Mouse (Mus musculus) spleen, adult 2 months (tissue): Measurements from ENCODE around the gene Carhsp1. TPM values are rescaled to one million over a fixed set of nuclear protein-coding genes. Genes with fewer than 3 reads are reported as not detected.

Experiments
- DNase-seq, 2 experiments: peaks; one replicate each; pipeline versions ENCODE4 v3.0.0 to v3.0.0-alpha.2; 2012 to 2021; ENCODE audit warnings: low spot score in 2 of 2, low read depth in 1 of 2
- H3K27ac ChIP-seq: fragments of 200-500 bp; 2 replicates; pipeline ENCODE4 v1.5.1; 2012; ENCODE audit warnings: low read length, inconsistent platforms; ENCODE audit not compliant: insufficient read depth
- H3K27me3 ChIP-seq: fragments of 200-500 bp; 2 replicates; pipeline ENCODE4 v1.6.1; 2012; ENCODE audit warnings: mild to moderate bottlenecking, moderate library complexity, low read length, inconsistent platforms; ENCODE audit not compliant: control insufficient read depth, insufficient read depth
- H3K36me3 ChIP-seq: fragments of 200-500 bp; 2 replicates; pipeline ENCODE4 v1.6.1; 2012; ENCODE audit warnings: mild to moderate bottlenecking, low read length, inconsistent platforms; ENCODE audit not compliant: control insufficient read depth, insufficient read depth
- H3K4me1 ChIP-seq: fragments of 200-500 bp; 2 replicates; pipeline ENCODE4 v1.6.1; 2011; ENCODE audit warnings: inconsistent platforms; ENCODE audit not compliant: control insufficient read depth, insufficient read depth, insufficient read length
- H3K4me3 ChIP-seq: fragments of 200-500 bp; 2 replicates; pipeline ENCODE4 v1.5.1; 2011; ENCODE audit warnings: mild to moderate bottlenecking, inconsistent platforms; ENCODE audit not compliant: insufficient read depth, insufficient read length; ENCODE audit errors: extremely low read depth
- CTCF ChIP-seq: fragments of 200-500 bp; IDR thresholded peaks from 2 replicates; pipeline ENCODE4 v1.5.1; 2011; ENCODE audit warnings: mild to moderate bottlenecking, inconsistent platforms; ENCODE audit not compliant: insufficient read depth, insufficient read length, insufficient replicate concordance; ENCODE audit errors: extremely low read depth
- POLR2A ChIP-seq: fragments of 200-500 bp; IDR thresholded peaks from 2 replicates; pipeline ENCODE4 v1.6.1; 2011; ENCODE audit warnings: low read depth, low read length, inconsistent platforms
- WGBS: fragments of 180-500 bp; shearing (Covaris S2); methylation state at CpG from one replicate; pipeline ENCODE4 v1.1.7; 2018; 5-methylcytosine and 5-hydroxymethylcytosine counted together
- polyA plus RNA-seq: library from polyadenylated mRNA; depleted of rRNA; stranded (reverse); fragments of >200 nt; gene quantifications from 2 replicates; pipeline ENCODE4 v1.2.3, GENCODE M21; 2012

Gene Carhsp1
- polyA plus RNA-seq, 1 experiment, result 63.1 TPM

DNA sequence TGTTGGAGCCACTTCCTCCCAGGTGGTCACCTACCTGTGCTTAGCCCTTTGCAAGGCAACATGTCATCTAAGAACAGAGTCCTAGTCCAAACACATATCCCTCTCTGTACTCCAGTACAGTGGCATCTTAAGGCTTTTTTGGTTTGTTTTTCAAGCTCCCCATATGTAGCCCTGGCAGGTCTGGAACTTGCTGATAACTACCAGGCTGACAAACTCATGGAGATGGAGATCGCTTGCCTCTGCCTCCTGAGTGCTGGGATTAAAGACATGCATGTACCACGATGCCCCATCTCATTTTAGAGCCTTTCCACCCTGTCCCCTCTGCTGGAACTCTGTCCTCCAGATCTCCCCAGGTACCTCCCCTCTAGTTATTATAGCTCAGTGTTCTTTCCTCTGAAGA is 4.3 kb upstream of the Carhsp1 start:
- Histone ChIP-seq H3K27me3 (no peaks in the 10 kb centered on the region), H3K36me3 (no peaks in the 10 kb centered on the region), H3K27ac (peak overlapping the region; percentile 28; the same call in 1 of the 2 replicates), H3K4me3 (no peak overlapping the region), H3K4me1 (no peaks in the 10 kb centered on the region; the same call in 1 of the 2 replicates)
- no peak for DNase-seq
- TF ChIP-seq POLR2A (no peak), CTCF (no peak)
- 71% methylated on average over 2 of the region's 2 CpGs for WGBS

DNA sequence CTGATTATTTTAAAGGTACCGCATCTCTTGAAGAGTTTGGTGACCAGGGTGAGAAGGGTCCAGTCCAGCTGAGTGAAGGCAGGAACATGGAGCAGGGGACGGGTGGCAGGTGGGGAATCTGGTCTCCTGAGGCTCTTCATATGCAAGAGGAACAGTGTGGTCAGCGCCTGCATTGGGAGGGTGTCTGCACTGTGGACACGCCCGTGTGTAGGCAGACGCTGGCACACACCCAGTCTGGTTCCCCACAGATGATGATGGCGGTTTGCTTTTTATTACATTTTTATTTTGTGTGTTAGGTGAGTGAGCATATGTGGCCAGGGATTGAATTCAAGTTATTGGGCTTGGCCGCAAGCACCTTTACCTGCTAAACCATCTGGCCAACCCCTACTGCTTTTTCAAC is 3.6 kb upstream of the Carhsp1 start:
- Histone ChIP-seq H3K4me1 (peaks cover 1% of the 10 kb centered on the region), H3K27ac (no peak overlapping the region), H3K4me3 (no peak overlapping the region), H3K27me3 (no peaks in the 10 kb centered on the region), H3K36me3 (no peaks in the 10 kb centered on the region)
- WGBS, result 67% methylated on average over 8 of the region's 8 CpGs
- DNase-seq, result no peak
- no peak for TF ChIP-seq POLR2A
- TF ChIP-seq CTCF, result no peak

DNA sequence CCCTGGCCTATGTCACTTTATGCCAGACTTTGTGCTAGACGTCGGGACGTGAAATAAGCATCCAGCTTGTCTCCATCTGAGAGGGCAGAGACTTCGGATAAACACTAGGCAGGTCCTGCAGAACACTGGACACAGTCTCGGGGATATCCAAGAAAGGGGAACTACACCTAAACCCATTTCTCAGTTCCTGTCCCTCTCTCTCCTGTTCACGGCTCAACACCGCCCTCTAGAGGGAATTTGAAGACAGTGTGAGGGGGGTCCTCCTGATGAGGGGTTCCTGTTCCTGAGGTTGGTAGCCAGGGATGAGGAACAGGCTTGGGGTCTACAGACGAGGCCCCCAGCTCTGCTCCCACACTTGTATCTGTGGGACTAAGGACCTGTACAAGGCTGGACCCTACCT is 2.2 kb upstream of the Carhsp1 start:
- H3K36me3 ChIP-seq, result no peaks in the 10 kb centered on the region
- DNase-seq, result peak; percentile 65 to 74
- peak; percentile 84; the same call in 1 of the 2 replicates for TF ChIP-seq CTCF
- TF ChIP-seq POLR2A, result no peak
- H3K4me1 ChIP-seq, result peaks cover 2% of the 10 kb centered on the region
- peak overlapping the region; percentile 29; the same call in 1 of the 2 replicates for H3K4me3 ChIP-seq
- H3K27me3 ChIP-seq, result no peaks in the 10 kb centered on the region
- 3% methylated on average over 8 of the region's 8 CpGs for WGBS
- no peak overlapping the region for H3K27ac ChIP-seq

DNA sequence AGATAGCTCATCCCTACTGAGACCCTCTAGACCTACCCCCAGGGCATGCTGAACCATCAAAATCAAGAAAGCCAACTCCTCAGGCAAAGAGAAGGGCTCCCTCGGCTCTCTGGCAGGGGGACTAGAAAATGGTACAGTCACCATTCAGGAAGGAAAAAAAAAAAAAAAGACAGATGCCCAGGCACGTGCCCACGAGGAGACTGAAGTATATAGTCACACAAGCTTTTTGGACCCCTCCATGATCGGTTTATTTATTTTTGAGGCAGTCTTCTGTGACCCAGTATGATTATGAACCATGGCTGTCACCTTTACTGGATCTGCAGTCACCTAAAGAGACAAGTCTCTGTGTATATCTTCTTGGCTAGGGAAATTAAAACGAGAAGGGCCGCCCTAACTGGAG is 1.4 kb upstream of the Carhsp1 start:
- H3K36me3 ChIP-seq, result no peaks in the 10 kb centered on the region
- no peaks in the 10 kb centered on the region for H3K27me3 ChIP-seq
- 36% methylated on average over 6 of the region's 6 CpGs for WGBS
- H3K27ac ChIP-seq, result no peak overlapping the region
- no peak for DNase-seq
- no peak for TF ChIP-seq POLR2A
- no peak for TF ChIP-seq CTCF
- H3K4me3 ChIP-seq, result no peak overlapping the region
- H3K4me1 ChIP-seq, result peaks cover 2% of the 10 kb centered on the region

DNA sequence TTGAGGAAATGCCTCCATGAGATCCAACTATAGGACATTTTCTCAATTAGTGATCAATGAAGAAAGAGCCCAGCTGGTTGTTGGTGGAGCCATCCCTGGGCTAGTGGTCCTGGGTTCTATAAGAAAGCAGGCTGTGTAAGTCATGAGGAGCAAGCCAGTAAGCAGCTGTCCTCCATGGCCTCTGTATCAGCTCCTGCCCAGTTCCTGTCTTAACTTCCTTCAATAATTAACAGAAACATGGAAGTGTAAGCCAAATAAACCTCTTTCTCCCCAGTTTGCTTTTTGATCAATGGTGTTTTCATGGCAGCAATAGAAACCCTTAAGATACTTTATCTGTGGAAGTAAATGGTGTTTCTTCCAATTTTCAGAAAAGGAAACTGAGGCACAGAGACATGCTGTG is 856 bp upstream of the Carhsp1 start:
- Histone ChIP-seq H3K4me1 (peaks cover 2% of the 10 kb centered on the region), H3K27me3 (no peaks in the 10 kb centered on the region), H3K36me3 (no peaks in the 10 kb centered on the region), H3K27ac (no peak overlapping the region), H3K4me3 (no peak overlapping the region)
- TF ChIP-seq CTCF, result no peak
- TF ChIP-seq POLR2A, result no peak
- no peak for DNase-seq

DNA sequence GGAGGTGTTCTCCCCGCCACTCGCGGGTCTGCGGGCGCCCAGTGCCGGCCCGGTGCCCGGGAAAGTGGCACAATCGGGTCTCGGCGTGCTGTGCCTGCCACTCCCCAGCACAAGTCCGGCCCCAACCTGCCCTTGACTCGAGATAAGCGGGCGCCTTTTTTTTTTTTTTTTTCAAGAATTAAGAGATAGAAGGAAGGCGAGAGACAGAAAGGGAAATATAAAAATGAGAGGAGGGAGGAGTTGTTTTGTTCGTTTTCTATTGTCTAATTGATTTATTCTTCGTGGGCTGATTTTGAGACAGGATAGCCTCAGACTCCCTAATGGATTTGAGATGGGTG is 364 bp upstream of the Carhsp1 start:
- Histone ChIP-seq H3K27me3 (no peaks in the 10 kb centered on the region), H3K36me3 (no peaks in the 10 kb centered on the region), H3K4me1 (peaks cover 5% of the 10 kb centered on the region), H3K4me3 (peak overlapping the region; percentile 68), H3K27ac (no peak overlapping the region)
- no peak for TF ChIP-seq CTCF
- no peak for TF ChIP-seq POLR2A
- DNase-seq, result no peak
- WGBS, result under 1% methylated on average over 18 of the region's 18 CpGs

DNA sequence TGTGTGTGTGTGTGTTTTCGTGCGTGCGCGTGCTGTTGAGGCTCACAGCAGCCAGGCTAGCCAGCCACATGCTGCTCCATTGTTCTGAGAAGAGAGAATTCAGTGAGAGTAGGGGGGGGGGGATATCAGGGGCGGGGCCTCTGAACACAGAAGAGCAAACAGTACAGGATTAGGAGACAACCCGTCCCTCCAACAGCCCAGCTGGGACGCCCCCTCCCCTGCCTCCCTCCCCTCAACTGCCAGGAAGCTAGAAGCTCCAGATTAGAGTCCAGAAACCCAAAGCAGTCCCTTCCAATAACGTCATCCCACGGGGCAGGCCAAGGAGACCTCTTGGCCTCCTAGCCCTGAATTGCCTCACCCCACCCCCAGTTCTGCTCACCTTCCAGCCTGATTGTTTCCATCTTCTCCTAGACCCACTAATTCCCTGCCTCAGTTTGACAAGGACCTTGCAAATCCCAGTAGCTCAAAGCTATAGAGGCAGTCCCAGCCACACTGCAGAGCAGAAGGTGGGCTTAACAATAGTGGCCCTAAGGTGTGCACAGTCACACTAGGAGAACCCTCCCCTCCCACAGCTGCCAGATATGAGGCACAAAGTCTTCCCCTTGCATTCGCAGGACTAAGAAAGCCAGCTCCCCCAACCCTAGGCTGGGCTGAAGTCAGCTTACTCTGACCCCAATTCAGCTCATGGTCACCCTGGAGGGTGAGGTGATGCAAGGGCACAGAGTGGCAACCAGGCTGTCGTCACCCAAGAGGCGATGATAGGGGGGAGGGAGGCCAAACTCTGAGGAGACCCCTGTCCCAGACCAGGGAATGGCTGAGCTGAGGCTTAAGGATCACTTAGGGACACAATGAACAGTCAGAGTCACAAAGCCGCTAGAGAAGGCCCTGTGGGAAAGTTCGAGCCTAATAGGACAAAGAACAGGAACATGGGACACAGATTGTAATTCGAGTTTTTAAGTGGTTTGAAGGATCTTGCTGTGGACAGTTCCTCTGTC is 1.6 kb downstream of the Carhsp1 start:
- DNase-seq, result no peak
- no peaks in the 10 kb centered on the region for H3K27me3 ChIP-seq
- H3K36me3 ChIP-seq, result no peaks in the 10 kb centered on the region; the same call in 1 of the 2 replicates
- H3K4me1 ChIP-seq, result peaks cover 5% of the 10 kb centered on the region
- peak overlapping the region; percentile 68 for H3K4me3 ChIP-seq
- H3K27ac ChIP-seq, result no peak overlapping the region
- TF ChIP-seq CTCF, result no peak
- TF ChIP-seq POLR2A, result no peak
- 72% methylated on average over 15 of the region's 15 CpGs for WGBS
